Mouse (Mus musculus): Measurements from ENCODE around the gene Ltbp3. TPM values are rescaled to one million over a fixed set of nuclear protein-coding genes. Genes with fewer than 3 reads are reported as not detected.

Ltbp3 gene
- polyA plus RNA-seq, 1 experiment from 2014 or later, result 9.8 TPM

Other genes with a start within 250 kb of the Ltbp3 start
- gene 1700020D05Rik, start 237.1 kb upstream of the Ltbp3 start, polyA plus RNA-seq (2014; fragmentation: Nextera tagmentation; extraction: Ambion mirVana), result not detected in 2 replicates
- gene Snx32, start 230.4 kb upstream of the Ltbp3 start, polyA plus RNA-seq (2014; fragmentation: Nextera tagmentation; extraction: Ambion mirVana), result 14.0 and 16.7 TPM in 2 replicates
- gene Ovol1, start 180.3 kb upstream of the Ltbp3 start, polyA plus RNA-seq (2014; fragmentation: Nextera tagmentation; extraction: Ambion mirVana), result 0.29 TPM in 1 of 2 replicates, not detected in the other
- 1.8 and 2.3 TPM in 2 replicates for gene Ap5b1, start 172.9 kb upstream of the Ltbp3 start, polyA plus RNA-seq (2014; fragmentation: Nextera tagmentation; extraction: Ambion mirVana)
- gene Rnaseh2c, start 139.0 kb upstream of the Ltbp3 start, polyA plus RNA-seq (2014; fragmentation: Nextera tagmentation; extraction: Ambion mirVana), result 97.1 and 106 TPM in 2 replicates
- 20.9 and 23.4 TPM in 2 replicates for gene Kat5, start 130.7 kb upstream of the Ltbp3 start, polyA plus RNA-seq (2014; fragmentation: Nextera tagmentation; extraction: Ambion mirVana)
- 35.7 and 36.2 TPM in 2 replicates for gene Rela, start 103.4 kb upstream of the Ltbp3 start, polyA plus RNA-seq (2014; fragmentation: Nextera tagmentation; extraction: Ambion mirVana)
- gene Sipa1, start 77.2 kb upstream of the Ltbp3 start, polyA plus RNA-seq (2014; fragmentation: Nextera tagmentation; extraction: Ambion mirVana), result 15.8 and 18.8 TPM in 2 replicates
- 16.9 and 21.0 TPM in 2 replicates for gene Map3k11, start 52.2 kb upstream of the Ltbp3 start, polyA plus RNA-seq (2014; fragmentation: Nextera tagmentation; extraction: Ambion mirVana)
- 21.3 and 21.5 TPM in 2 replicates for gene Pcnx3, start 52.0 kb upstream of the Ltbp3 start, polyA plus RNA-seq (2014; fragmentation: Nextera tagmentation; extraction: Ambion mirVana)
- not detected in 2 replicates for gene Kcnk7, start 36.5 kb upstream of the Ltbp3 start, polyA plus RNA-seq (2014; fragmentation: Nextera tagmentation; extraction: Ambion mirVana)
- gene Ehbp1l1, start 14.6 kb upstream of the Ltbp3 start, polyA plus RNA-seq (2014; fragmentation: Nextera tagmentation; extraction: Ambion mirVana), result 54.8 and 68.0 TPM in 2 replicates
- 75.5 and 81.6 TPM in 2 replicates for gene Fam89b, start 11.3 kb upstream of the Ltbp3 start, polyA plus RNA-seq (2014; fragmentation: Nextera tagmentation; extraction: Ambion mirVana)
- gene Scyl1, start 30.5 kb downstream of the Ltbp3 start, polyA plus RNA-seq (2014; fragmentation: Nextera tagmentation; extraction: Ambion mirVana), result 54.8 and 59.4 TPM in 2 replicates
- 15.4 and 19.3 TPM in 2 replicates for gene Frmd8, start 134.4 kb downstream of the Ltbp3 start, polyA plus RNA-seq (2014; fragmentation: Nextera tagmentation; extraction: Ambion mirVana)
- 2.1 and 2.3 TPM in 2 replicates for gene Slc25a45, start 136.9 kb downstream of the Ltbp3 start, polyA plus RNA-seq (2014; fragmentation: Nextera tagmentation; extraction: Ambion mirVana)
- gene Tigd3, start 153.2 kb downstream of the Ltbp3 start, polyA plus RNA-seq (2014; fragmentation: Nextera tagmentation; extraction: Ambion mirVana), result 1.5 and 2.6 TPM in 2 replicates
- gene Dpf2, start 172.1 kb downstream of the Ltbp3 start, polyA plus RNA-seq (2014; fragmentation: Nextera tagmentation; extraction: Ambion mirVana), result 105 and 119 TPM in 2 replicates
- 6.3 and 7.6 TPM in 2 replicates for gene Cdc42ep2, start 183.9 kb downstream of the Ltbp3 start, polyA plus RNA-seq (2014; fragmentation: Nextera tagmentation; extraction: Ambion mirVana)
- gene Pola2, start 223.3 kb downstream of the Ltbp3 start, polyA plus RNA-seq (2014; fragmentation: Nextera tagmentation; extraction: Ambion mirVana), result 58.9 and 59.2 TPM in 2 replicates
- gene Slc22a20, start 245.2 kb downstream of the Ltbp3 start, polyA plus RNA-seq (2014; fragmentation: Nextera tagmentation; extraction: Ambion mirVana), result not detected in 2 replicates